Mouse (Mus musculus): Measurements from ENCODE around the gene Isg20l2. TPM values are rescaled to one million over a fixed set of nuclear protein-coding genes. Genes with fewer than 3 reads are reported as not detected.

Isg20l2 gene
- total RNA-seq, 2 experiments from 2014 or later, result 15.1 to 15.6 TPM

GRCm38 (mm10) chr3:87949266-87949954 is 19.3 kb downstream of the Isg20l2 start:
- intact Hi-C loops (cut with DNase I), result no loop called here
- TF ChIP-seq CTCF (IDR thresholded peaks at IDR 0.05), result no peak
- no peak for DNase-seq (ENCODE audit: extremely low spot score in 1 of 2, low spot score in 2 of 2)
- Histone ChIP-seq H3K27ac (no peak overlapping the region), H3K4me3 (no peak overlapping the region)

GRCm38 (mm10) chr3:87949955-87950515 is 19.9 kb downstream of the Isg20l2 start:
- no peak for TF ChIP-seq CTCF (IDR thresholded peaks at IDR 0.05)
- intact Hi-C loops (cut with DNase I), result no loop called here
- H3K4me3 ChIP-seq, result no peak overlapping the region

GRCm38 (mm10) chr3:87951946-87952345 is 21.8 kb downstream of the Isg20l2 start:
- no peak overlapping the region for H3K4me3 ChIP-seq
- no peak for DNase-seq (ENCODE audit: extremely low spot score in 1 of 2, low spot score in 2 of 2)
- intact Hi-C loops (cut with DNase I), result no loop called here
- H3K27ac ChIP-seq, result no peak overlapping the region
- TF ChIP-seq CTCF (IDR thresholded peaks at IDR 0.05), result no peak

More at GRCm38 (mm10) chr3:87949955-87950515, 19.9 kb downstream of the Isg20l2 start:
- H3K27ac ChIP-seq, result no peak overlapping the region
- no peak for DNase-seq (ENCODE audit: extremely low spot score in 1 of 2, low spot score in 2 of 2)

- DNase-seq (ENCODE audit: extremely low spot score in 1 of 2, low spot score in 2 of 2), result no peak
- no peak for TF ChIP-seq CTCF (IDR thresholded peaks at IDR 0.05)
- no peak overlapping the region for H3K27ac ChIP-seq
- no peak overlapping the region for H3K4me3 ChIP-seq
- intact Hi-C loops (cut with DNase I), result no loop called here
Observed at GRCm38 (mm10) chr3:87952440-87952839, 22.3 kb downstream of the Isg20l2 start.

- Histone ChIP-seq H3K27ac (no peak overlapping the region), H3K4me3 (no peak overlapping the region)
- intact Hi-C loops (cut with DNase I), result no loop called here
- TF ChIP-seq CTCF (IDR thresholded peaks at IDR 0.05), result no peak
- no peak for DNase-seq (ENCODE audit: extremely low spot score in 1 of 2, low spot score in 2 of 2)
Observed at GRCm38 (mm10) chr3:87958056-87958455, 27.9 kb downstream of the Isg20l2 start.

GRCm38 (mm10) chr3:87958476-87958875 is 28.4 kb downstream of the Isg20l2 start:
- intact Hi-C loops (cut with DNase I), result no loop called here
- no peak for DNase-seq (ENCODE audit: extremely low spot score in 1 of 2, low spot score in 2 of 2)
- no peak overlapping the region for H3K4me3 ChIP-seq
- H3K27ac ChIP-seq, result no peak overlapping the region
- TF ChIP-seq CTCF (IDR thresholded peaks at IDR 0.05), result no peak

- Histone ChIP-seq H3K4me3 (no peak overlapping the region), H3K27ac (no peak overlapping the region)
- DNase-seq (ENCODE audit: extremely low spot score in 1 of 2, low spot score in 2 of 2), result no peak
- no peak for TF ChIP-seq CTCF (IDR thresholded peaks at IDR 0.05)
- intact Hi-C loops (cut with DNase I), result no loop called here
Observed at GRCm38 (mm10) chr3:87958967-87959366, 28.9 kb downstream of the Isg20l2 start.

GRCm38 (mm10) chr3:87959371-87959770 is 29.3 kb downstream of the Isg20l2 start:
- no peak for DNase-seq (ENCODE audit: extremely low spot score in 1 of 2, low spot score in 2 of 2)
- intact Hi-C loops (cut with DNase I), result no loop called here
- TF ChIP-seq CTCF (IDR thresholded peaks at IDR 0.05), result no peak
- no peak overlapping the region for H3K27ac ChIP-seq
- H3K4me3 ChIP-seq, result no peak overlapping the region

GRCm38 (mm10) chr3:87960191-87960585 is 30.1 kb downstream of the Isg20l2 start:
- H3K27ac ChIP-seq, result no peak overlapping the region
- TF ChIP-seq CTCF (IDR thresholded peaks at IDR 0.05), result no peak
- intact Hi-C loops (cut with DNase I), result no loop called here
- peak overlapping the region; percentile 46 for H3K4me3 ChIP-seq
- DNase-seq (ENCODE audit: extremely low spot score in 1 of 2, low spot score in 2 of 2), result no peak

- TF ChIP-seq CTCF (IDR thresholded peaks at IDR 0.05), result peak; percentile 89
- intact Hi-C loops (cut with DNase I), result loop anchor here (1.0 kb wide), 1 partner anchor 25 kb away; no protein-coding TSS in a partner anchor
- no peak overlapping the region for H3K27ac ChIP-seq
Observed at GRCm38 (mm10) chr3:87960586-87961191, 30.6 kb downstream of the Isg20l2 start.

GRCm38 (mm10) chr3:87970184-87970938 is 40.2 kb downstream of the Isg20l2 start:
- DNase-seq (ENCODE audit: extremely low spot score in 1 of 2, low spot score in 2 of 2), result no peak
- intact Hi-C loops (cut with DNase I), result loop anchor here (1.0 kb wide), 2 partner anchors 17 to 101 kb away; no protein-coding TSS in a partner anchor
- Histone ChIP-seq H3K27ac (no peak overlapping the region), H3K4me3 (peak overlapping the region; percentile 46)
- peak; percentile 80 for TF ChIP-seq CTCF (IDR thresholded peaks at IDR 0.05)

More at GRCm38 (mm10) chr3:87960586-87961191, 30.6 kb downstream of the Isg20l2 start:
- DNase-seq (ENCODE audit: extremely low spot score in 1 of 2, low spot score in 2 of 2), result peak; percentile 69 to 77
- H3K4me3 ChIP-seq, result peak overlapping the region; percentile 46

Data from left cerebral cortex, adult 2 months (tissue).